Mouse (Mus musculus) liver, embryonic 15.5 days (tissue): Measurements from ENCODE around the gene Amotl2. TPM values are rescaled to one million over a fixed set of nuclear protein-coding genes. Genes with fewer than 3 reads are reported as not detected.

Experiments
- ATAC-seq: fragments of 200-750 bp; cut with Nextera tagmentation; 2 replicates; pipeline ENCODE4 v1.8.0; 2017; ENCODE audit warnings: moderate number of reproducible peaks, mild to moderate bottlenecking, moderate library complexity; ENCODE audit not compliant: insufficient read depth
- H3K27ac ChIP-seq: fragments of 300-500 bp; sonication (generic); replicated peaks from 2 replicates; pipeline ENCODE4 v1.5.1; 2015; ENCODE audit warnings: mild to moderate bottlenecking, inconsistent platforms
- H3K27me3 ChIP-seq: fragments of 300-500 bp; sonication (generic); 2 replicates; pipeline ENCODE4 v1.6.1; 2015; ENCODE audit warnings: mild to moderate bottlenecking, inconsistent platforms
- H3K36me3 ChIP-seq: fragments of 300-500 bp; sonication (generic); replicated peaks from 2 replicates; pipeline ENCODE4 v1.6.1; 2015; ENCODE audit warnings: moderate library complexity, mild to moderate bottlenecking, inconsistent platforms
- H3K4me1 ChIP-seq: fragments of 300-500 bp; sonication (generic); replicated peaks from 2 replicates; pipeline ENCODE4 v1.6.1; 2015; ENCODE audit warnings: inconsistent platforms
- H3K4me2 ChIP-seq: fragments of 300-500 bp; sonication (generic); 2 replicates; pipeline ENCODE4 v1.6.1; 2015; ENCODE audit warnings: moderate library complexity, mild to moderate bottlenecking, inconsistent platforms
- H3K4me3 ChIP-seq: fragments of 300-500 bp; sonication (generic); replicated peaks from 2 replicates; pipeline ENCODE4 v1.5.1; 2015; ENCODE audit warnings: mild to moderate bottlenecking, inconsistent platforms
- H3K9ac ChIP-seq: fragments of 300-500 bp; sonication (generic); 2 replicates; pipeline ENCODE4 v1.6.1; 2015; ENCODE audit warnings: moderate library complexity, mild to moderate bottlenecking, inconsistent platforms
- H3K9me3 ChIP-seq: fragments of 300-500 bp; sonication (generic); replicated peaks from 2 replicates; pipeline ENCODE4 v1.6.1; 2016; ENCODE audit warnings: inconsistent platforms
- WGBS: fragments of 180-500 bp; shearing (Covaris S2); methylation state at CpG from one replicate; pipeline ENCODE4 v1.1.7; 2015; ENCODE audit warnings: mixed read lengths; ENCODE audit not compliant: insufficient replicate concordance; 5-methylcytosine and 5-hydroxymethylcytosine counted together
- polyA plus RNA-seq: library from polyadenylated mRNA; unstranded; fragments of >200 nt; fragmentation: Nextera tagmentation; extraction: Ambion mirVana; gene quantifications from 2 replicates; pipeline ENCODE4 v1.2.1, GENCODE M21; 2015

Gene Amotl2
- polyA plus RNA-seq, 1 experiment from 2014 or later = 5.4 TPM

GRCm38 (mm10) chr9:102719085-102719484, 2.6 kb downstream of the Amotl2 start:
- Histone ChIP-seq H3K36me3 (peaks cover 18% of the 10 kb centered on the region), H3K9me3 (no peaks in the 10 kb centered on the region), H3K27me3 (peaks cover 66% of the 10 kb centered on the region), H3K4me2 (peak overlapping the region; percentile 69), H3K9ac (peak overlapping the region; percentile 1; the same call in 1 of the 2 replicates), H3K4me3 (peak overlapping the region; percentile 59), H3K4me1 (peaks cover 36% of the 10 kb centered on the region), H3K27ac (no peak overlapping the region)
- no peak for ATAC-seq
- 18% methylated on average over 4 of the region's 4 CpGs for WGBS

- WGBS = 72% methylated on average over 17 of the region's 17 CpGs
Observed at GRCm38 (mm10) chr9:102719936-102720566, 3.6 kb downstream of the Amotl2 start.

DNA sequence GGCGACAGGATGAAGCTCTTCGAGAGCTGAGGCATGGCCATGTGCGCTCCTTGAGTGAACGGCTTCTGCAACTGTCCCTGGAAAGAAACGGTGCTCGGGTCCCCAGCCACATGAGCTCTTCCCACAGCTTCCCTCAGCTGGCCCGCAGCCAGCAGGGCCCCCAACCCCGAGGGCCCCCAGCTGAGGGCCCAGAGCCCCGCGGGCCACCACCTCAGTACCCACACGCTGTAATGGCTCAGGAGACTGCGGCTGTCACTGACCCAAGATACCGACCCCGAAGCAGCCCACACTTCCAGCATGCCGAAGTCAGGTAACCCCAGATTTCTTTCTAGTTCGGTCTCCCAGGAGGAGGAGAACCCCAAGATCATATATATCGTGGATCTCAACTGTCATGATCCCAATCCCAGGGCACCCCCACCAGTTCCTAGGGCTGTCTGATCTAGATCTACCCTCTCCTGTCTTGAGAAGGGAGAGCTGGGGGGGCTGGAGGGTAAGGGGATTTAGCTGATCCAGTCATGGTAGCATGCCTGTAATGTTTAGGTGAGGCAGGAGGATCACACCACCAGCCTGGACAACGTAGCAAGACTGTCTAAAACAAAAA, 4.2 kb downstream of the Amotl2 start:
- H3K4me1 ChIP-seq = peaks cover 34% of the 10 kb centered on the region
- H3K9ac ChIP-seq = no peak overlapping the region
- H3K4me3 ChIP-seq = peak overlapping the region; percentile 17
- H3K27me3 ChIP-seq = peaks cover 51% of the 10 kb centered on the region
- ATAC-seq = no peak
- H3K4me2 ChIP-seq = peak overlapping the region; percentile 69
- 53% methylated on average over 18 of the region's 18 CpGs for WGBS
- no peaks in the 10 kb centered on the region for H3K9me3 ChIP-seq
- H3K36me3 ChIP-seq = peaks cover 25% of the 10 kb centered on the region
- no peak overlapping the region for H3K27ac ChIP-seq

More at GRCm38 (mm10) chr9:102719936-102720566, 3.6 kb downstream of the Amotl2 start:
- Histone ChIP-seq H3K4me3 (peak overlapping the region; percentile 17), H3K36me3 (peaks cover 25% of the 10 kb centered on the region), H3K27ac (no peak overlapping the region), H3K4me1 (peaks cover 34% of the 10 kb centered on the region), H3K9ac (no peak overlapping the region), H3K4me2 (peak overlapping the region; percentile 69), H3K27me3 (peaks cover 57% of the 10 kb centered on the region), H3K9me3 (no peaks in the 10 kb centered on the region)
- ATAC-seq = no peak

DNA sequence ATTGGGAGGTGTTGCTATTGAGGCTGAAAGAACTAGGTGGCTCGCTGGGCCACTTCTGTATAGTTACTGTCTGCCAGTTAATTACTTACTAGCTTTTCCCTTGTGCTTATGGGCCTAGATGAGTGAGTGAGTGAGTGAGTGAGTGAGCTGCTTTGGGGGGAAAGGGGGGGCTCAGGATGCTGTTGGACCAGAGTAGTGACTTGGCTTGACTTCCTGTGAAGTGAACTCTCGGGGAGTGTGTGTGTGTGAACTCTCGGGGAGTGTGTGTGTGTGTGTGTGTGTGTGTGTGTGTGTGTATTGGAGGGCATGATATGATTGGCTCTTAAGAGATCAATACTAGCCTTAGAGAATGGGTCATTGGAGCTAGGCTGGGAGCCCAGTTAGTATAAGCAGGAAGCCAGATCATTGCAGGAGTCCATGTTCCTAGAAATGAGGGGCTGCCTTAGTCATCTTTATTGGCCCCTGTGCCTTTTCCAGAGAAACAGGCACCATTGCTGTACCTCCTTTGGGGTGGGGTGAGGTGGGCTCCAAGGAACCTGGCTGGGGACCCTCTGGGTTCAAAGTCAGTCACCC, 5.0 kb downstream of the Amotl2 start:
- H3K4me2 ChIP-seq = 0 out of 2 replicates have a peak overlapping the region, but pooled peaks have one; percentile 69
- H3K4me1 ChIP-seq = peaks cover 36% of the 10 kb centered on the region
- H3K9me3 ChIP-seq = no peaks in the 10 kb centered on the region
- peaks cover 25% of the 10 kb centered on the region for H3K36me3 ChIP-seq
- 0 out of 2 replicates have a peak overlapping the region, but pooled peaks have one; percentile 24 for H3K27ac ChIP-seq
- H3K4me3 ChIP-seq = no peak overlapping the region
- ATAC-seq = no peak
- peaks cover 43% of the 10 kb centered on the region for H3K27me3 ChIP-seq
- WGBS = 41% methylated on average over 3 of the region's 3 CpGs
- H3K9ac ChIP-seq = no peak overlapping the region

GRCm38 (mm10) chr9:102722071-102722561, 5.6 kb downstream of the Amotl2 start:
- Histone ChIP-seq H3K27me3 (peaks cover 37% of the 10 kb centered on the region), H3K4me2 (no peak overlapping the region), H3K4me3 (no peak overlapping the region), H3K9me3 (no peaks in the 10 kb centered on the region), H3K9ac (no peak overlapping the region), H3K27ac (0 out of 2 replicates have a peak overlapping the region, but pooled peaks have one; percentile 24), H3K36me3 (peaks cover 25% of the 10 kb centered on the region), H3K4me1 (peaks cover 39% of the 10 kb centered on the region)
- ATAC-seq = no peak
- 34% methylated on average over 9 of the region's 9 CpGs for WGBS

GRCm38 (mm10) chr9:102722750-102723149, 6.3 kb downstream of the Amotl2 start:
- WGBS = 66% methylated on average over 4 of the region's 4 CpGs
- ATAC-seq = no peak
- Histone ChIP-seq H3K27ac (no peak overlapping the region), H3K9ac (no peak overlapping the region), H3K4me1 (peaks cover 44% of the 10 kb centered on the region), H3K4me3 (no peak overlapping the region), H3K36me3 (peaks cover 25% of the 10 kb centered on the region), H3K4me2 (no peak overlapping the region), H3K27me3 (peaks cover 30% of the 10 kb centered on the region), H3K9me3 (no peaks in the 10 kb centered on the region)

DNA sequence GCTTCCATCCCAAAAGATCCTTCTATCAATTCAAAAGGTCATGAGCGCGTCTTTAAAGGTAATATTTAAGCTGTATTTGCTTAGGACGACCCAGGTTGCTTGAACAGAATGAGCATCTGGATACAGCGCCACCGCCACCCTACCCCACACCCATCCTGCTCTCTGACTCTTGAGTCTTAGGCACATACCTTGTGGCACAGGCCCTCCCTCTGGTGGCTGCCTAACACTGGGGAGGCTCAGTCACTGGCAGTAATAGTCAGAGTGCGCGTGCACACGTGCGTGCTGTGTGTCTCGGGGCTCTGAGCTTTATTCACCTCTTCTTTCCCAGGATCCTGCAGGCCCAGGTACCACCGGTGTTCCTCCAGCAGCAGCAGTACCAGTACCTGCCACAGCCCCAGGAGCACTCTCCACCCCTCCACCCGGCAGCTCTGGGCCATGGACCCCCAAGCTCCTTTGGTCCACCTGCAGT, 6.8 kb downstream of the Amotl2 start:
- no peak for ATAC-seq
- 75% methylated on average over 12 of the region's 12 CpGs for WGBS
- Histone ChIP-seq H3K27ac (no peak overlapping the region), H3K4me1 (peaks cover 47% of the 10 kb centered on the region), H3K36me3 (peaks cover 26% of the 10 kb centered on the region), H3K4me3 (no peak overlapping the region), H3K9me3 (no peaks in the 10 kb centered on the region), H3K27me3 (peaks cover 25% of the 10 kb centered on the region), H3K4me2 (no peak overlapping the region), H3K9ac (no peak overlapping the region)

DNA sequence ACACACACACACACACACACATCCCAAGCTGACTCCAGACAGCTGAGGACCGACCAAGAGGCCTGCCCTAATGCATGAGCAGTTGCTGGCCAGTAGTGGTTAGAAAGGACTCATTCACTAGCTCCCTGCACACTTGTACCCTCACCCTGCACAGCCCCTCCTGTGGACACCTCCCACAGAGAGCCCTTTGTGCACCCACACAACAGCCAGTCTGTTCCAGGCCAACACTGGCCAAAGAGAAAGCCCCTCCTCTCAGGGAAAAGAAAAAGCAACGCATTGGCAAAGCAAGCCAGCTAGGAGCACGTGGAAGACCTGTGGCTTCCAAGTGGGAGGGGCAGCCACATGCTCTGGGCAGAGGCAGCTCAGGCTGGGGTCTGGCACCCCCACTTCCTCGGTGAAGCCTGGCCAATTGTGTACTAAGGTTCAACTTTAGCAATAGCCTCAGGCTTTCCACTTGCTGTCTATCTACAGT, 7.6 kb downstream of the Amotl2 start:
- Histone ChIP-seq H3K4me3 (no peak overlapping the region), H3K27me3 (peaks cover 18% of the 10 kb centered on the region), H3K4me1 (peaks cover 48% of the 10 kb centered on the region), H3K9ac (no peak overlapping the region), H3K4me2 (no peak overlapping the region), H3K36me3 (peaks cover 34% of the 10 kb centered on the region), H3K27ac (peak overlapping the region; percentile 38; the same call in 1 of the 2 replicates), H3K9me3 (no peaks in the 10 kb centered on the region)
- no peak for ATAC-seq
- 30% methylated on average over 4 of the region's 4 CpGs for WGBS

DNA sequence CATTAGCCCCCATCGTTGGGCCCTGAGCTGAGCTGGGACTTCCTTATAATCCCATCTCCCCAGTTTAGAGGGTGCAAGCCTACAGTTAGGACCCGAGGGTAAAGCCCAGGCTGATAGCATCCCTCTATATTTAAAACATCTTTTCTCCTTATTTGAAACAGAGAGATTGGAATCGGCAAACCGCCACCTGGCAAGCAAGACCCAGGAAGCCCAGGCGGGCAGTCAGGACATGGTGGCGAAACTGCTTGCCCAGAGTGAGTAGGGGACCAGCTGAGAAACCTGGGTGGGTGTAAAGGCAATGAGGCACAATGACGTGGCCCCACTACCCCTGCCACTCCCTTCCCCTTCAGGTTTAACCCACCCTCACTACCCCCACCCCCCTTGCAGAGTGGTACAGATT, 8.5 kb downstream of the Amotl2 start:
- no peak overlapping the region for H3K4me2 ChIP-seq
- no peak overlapping the region for H3K27ac ChIP-seq
- H3K9ac ChIP-seq = no peak overlapping the region
- WGBS = 52% methylated on average over 7 of the region's 7 CpGs
- no peaks in the 10 kb centered on the region for H3K9me3 ChIP-seq
- H3K4me3 ChIP-seq = no peak overlapping the region
- peaks cover 8% of the 10 kb centered on the region for H3K27me3 ChIP-seq
- H3K4me1 ChIP-seq = peaks cover 51% of the 10 kb centered on the region
- H3K36me3 ChIP-seq = peaks cover 42% of the 10 kb centered on the region
- no peak for ATAC-seq

- H3K4me3 ChIP-seq = no peak overlapping the region
- H3K9me3 ChIP-seq = no peaks in the 10 kb centered on the region
- peaks cover 41% of the 10 kb centered on the region for H3K36me3 ChIP-seq
- ATAC-seq = peak; percentile 68
- peaks cover 49% of the 10 kb centered on the region for H3K4me1 ChIP-seq
- H3K27me3 ChIP-seq = no peaks in the 10 kb centered on the region; the same call in 1 of the 2 replicates
- H3K4me2 ChIP-seq = peak overlapping the region; percentile 30
- peak overlapping the region; percentile 72 for H3K27ac ChIP-seq
- WGBS = 4% methylated on average over 22 of the region's 22 CpGs
- H3K9ac ChIP-seq = no peak overlapping the region
Observed at GRCm38 (mm10) chr9:102725958-102726654, 9.6 kb downstream of the Amotl2 start.
